Mouse (Mus musculus): ENCODE measurements at regions not wholly inside any gene's neighbourhood (a gene's known extent, or its start where the extent isn't known, plus 50 kb on each side); places are given as distances from the start of the nearest gene placed in this dataset.

DNA sequence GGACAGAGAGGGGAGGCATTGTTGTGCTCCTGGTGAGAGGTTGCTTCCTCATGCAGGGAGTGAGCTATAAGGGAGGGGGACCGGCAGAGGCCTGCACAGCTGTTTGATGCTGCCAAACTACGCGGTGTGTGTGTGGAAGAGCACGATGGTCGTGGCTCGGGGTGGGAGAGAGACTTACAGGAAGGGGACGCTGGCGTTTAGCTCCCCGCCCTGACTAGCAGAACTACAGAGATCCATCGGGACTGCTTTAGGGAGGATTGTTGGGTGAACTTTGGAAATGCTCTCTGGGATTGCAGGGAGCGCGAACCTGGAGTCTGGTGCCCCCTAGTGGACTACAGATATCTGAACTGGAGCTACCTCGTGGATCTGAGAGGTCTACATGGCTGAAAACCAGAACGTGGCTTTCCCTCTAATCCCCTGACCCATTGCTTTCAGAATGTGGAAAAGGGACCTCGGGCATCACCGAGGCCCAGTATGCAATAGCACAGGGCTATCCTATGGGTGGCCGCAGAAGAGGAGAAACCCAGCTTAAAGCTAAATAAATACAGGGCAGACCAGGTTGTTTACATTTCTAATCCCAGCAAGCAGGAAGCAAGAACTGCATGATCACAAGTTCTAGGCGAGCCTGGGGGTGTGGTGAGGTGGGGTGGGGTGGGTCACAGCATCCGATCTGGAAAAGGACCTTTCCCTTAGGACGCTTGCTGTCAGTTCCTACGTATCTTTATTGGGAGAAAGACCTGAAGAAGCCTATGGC is 57.2 kb upstream of the AU015836 start:
- TF ChIP-seq POLR2A (IDR thresholded peaks at IDR 0.05; ENCODE audit: low read depth, low read length) (no peak), CTCF (IDR thresholded peaks at IDR 0.05; ENCODE audit: borderline replicate concordance, insufficient read depth, low read length) (peak; percentile 51; the same call in 1 of the 2 replicates)
